Mouse (Mus musculus): ENCODE results near the gene Rinl. TPM values are rescaled to one million over a fixed set of nuclear protein-coding genes. Genes with fewer than 3 reads are reported as not detected.

Gene Rinl
- total RNA-seq, 2 experiments from 2014 or later = 2.6 to 4.5 TPM

DNA sequence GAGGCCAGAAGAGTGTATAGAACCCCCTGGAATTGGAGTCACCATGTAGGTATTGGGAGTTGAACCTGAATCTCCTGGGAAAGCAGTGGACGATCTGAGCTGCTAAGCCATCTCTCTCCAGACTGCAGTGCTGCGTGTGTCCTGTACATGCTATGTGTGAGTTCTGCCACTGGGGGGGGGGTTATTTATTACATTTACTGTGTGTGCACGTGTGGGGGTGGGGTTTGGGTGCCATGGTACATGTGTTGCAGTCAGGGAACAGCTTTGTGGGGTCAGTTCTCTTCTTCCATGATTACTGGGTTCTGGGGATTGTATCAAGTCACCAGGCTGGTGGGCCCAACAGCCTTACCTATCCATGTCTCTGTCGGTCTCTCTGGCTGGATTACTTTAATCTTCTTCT is 18.1 kb downstream of the Rinl start:
- Histone ChIP-seq H3K4me3 (no peak overlapping the region), H3K27ac (0 out of 2 replicates have a peak overlapping the region, but pooled peaks have one; percentile 28)
- peak; percentile 30 for TF ChIP-seq CTCF (conservative IDR thresholded peaks at IDR 0.05)
- no peak for DNase-seq (ENCODE audit: low spot score in 2 of 2)

DNA sequence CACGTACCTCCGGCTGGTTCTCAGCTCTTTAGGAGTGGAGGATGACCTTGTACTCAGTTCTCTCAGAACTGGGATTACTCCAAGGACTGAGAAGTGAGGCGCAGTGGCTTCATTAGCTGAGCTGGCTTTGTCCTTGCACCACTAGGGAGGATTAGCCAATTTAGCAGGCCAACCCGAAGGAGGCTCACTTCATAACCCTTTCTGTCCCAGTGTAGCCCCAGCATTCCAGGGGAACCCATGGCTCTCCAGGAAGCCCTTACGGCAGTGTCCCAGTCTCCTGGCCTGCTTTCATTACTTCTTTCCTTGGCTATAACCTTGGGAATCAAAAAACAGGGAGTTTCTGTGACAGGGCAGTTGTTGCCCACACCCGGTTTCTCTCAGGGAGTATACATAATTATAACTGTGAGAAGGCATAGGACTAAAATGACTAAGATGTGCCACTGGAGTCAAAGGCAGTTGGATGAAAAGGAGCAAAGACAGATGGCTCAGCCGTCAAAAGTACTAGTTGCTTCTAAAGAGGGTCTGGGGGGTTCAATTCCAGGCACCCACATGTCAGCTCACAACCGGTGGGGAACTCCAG is 19.0 kb downstream of the Rinl start:
- peak overlapping the region; percentile 96 for H3K4me3 ChIP-seq
- DNase-seq (ENCODE audit: low spot score in 2 of 2) = no peak
- TF ChIP-seq CTCF (conservative IDR thresholded peaks at IDR 0.05) = no peak
- peak overlapping the region; percentile 99 for H3K27ac ChIP-seq

DNA sequence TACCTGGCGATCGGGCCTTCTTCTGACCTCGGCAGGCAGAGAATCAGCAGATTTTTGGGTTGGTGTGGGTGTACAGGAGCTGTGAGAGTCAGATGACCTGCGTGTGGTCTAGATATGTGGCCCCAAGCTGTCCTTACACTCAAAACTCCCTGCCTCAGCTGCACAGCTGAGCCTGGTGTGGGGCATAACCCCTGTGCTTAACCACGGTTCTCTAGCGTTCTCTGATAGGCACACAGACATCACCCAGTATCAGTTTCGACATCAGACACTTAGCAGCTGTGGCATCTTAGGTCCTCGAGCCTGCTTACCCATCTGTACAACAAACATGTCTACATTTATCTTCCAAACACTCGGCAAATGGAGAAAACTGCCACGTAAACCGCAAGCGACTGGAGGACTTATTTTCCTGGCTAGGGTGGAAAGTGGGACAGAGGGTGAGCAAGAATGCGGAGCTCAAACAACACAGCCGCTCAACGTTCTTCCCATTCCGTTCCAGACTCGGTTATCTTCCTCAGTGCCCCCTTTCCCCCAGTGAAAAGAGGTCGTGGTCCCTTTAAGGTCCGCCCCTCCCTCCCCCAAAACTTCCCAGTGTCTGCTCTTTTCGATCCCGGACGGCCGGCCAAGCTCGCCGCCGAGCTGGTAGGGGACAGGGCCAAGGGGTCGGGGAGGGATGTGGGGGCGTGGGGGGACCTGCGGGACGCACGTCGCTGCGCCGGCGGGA is 19.6 kb downstream of the Rinl start, which contains the start of gene Hnrnpl:
Gene Hnrnpl (plus strand): TSS at position 321 of the 721 bp plus-strand sequence.
- no peak for TF ChIP-seq CTCF (conservative IDR thresholded peaks at IDR 0.05)
- H3K27ac ChIP-seq = peak within 1 kb of the TSS; percentile 99
- DNase-seq (ENCODE audit: low spot score in 2 of 2) = peak in 1 of 2 experiments; percentile 46
- peak within 1 kb of the TSS; percentile 96 for H3K4me3 ChIP-seq

DNA sequence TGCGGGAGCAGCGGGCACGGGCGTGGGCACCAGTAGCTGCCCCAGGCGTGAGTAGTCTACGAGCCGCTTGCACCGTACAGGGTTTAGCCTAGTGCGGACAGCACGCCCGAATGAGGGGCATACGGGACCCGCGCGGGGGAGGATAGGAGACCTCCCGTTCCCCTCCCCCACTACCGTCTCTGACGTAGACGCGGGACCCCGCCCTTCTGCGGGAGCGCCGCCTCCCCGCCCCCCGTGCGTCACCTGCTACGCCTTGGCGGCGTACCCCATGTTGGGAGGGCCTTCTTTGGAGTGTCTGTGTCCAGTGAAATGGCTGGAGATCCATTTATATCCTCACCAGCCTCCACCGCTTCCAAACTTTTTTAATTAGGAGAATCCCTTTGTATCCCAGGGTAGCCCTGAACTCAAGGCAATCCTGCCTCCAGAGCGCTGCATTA is 20.2 kb downstream of the Rinl start:
- peak overlapping the region; percentile 99 for H3K27ac ChIP-seq
- TF ChIP-seq CTCF (conservative IDR thresholded peaks at IDR 0.05) = no peak; the same call in 1 of the 2 replicates
- peak overlapping the region; percentile 96 for H3K4me3 ChIP-seq
- peak; percentile 94 to 96 for DNase-seq (ENCODE audit: low spot score in 2 of 2)

DNA sequence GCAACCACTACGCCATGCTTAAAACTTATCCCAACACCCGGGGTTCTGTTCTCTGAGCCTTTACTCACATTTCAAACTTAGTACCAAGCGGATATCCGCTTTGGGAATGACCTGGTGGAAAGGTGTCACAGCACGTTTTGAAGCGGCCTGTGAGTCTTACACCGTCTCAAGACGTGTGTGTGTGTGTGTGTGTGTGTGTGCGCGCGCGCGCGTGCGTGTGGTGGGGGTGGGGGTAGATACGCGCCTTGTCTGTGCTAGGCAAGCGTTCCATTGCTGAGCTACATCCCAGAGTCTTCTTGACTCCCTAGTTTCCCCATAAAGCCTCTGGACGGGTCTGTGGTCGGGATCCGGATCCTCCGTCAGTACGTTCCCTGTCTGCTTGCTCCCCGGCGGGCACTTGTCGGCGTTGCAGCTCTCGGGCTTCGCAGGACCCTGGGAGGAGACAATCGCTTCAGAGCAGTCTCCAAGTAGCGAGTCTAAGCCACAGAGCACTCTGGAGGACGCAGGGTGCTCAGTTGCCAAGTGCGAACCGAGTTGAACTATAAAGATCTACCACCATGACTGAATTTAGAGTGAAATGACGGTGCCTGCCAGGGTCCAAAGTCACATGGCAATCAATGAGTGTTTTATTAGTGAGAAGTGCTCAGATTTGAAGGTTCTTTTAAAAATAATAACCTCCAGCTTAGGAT is 20.8 kb downstream of the Rinl start:
- peak; percentile 41; the same call in 1 of the 2 replicates for TF ChIP-seq CTCF (conservative IDR thresholded peaks at IDR 0.05)
- H3K27ac ChIP-seq = peak overlapping the region; percentile 99
- no peak for DNase-seq (ENCODE audit: low spot score in 2 of 2)
- peak overlapping the region; percentile 96 for H3K4me3 ChIP-seq

DNA sequence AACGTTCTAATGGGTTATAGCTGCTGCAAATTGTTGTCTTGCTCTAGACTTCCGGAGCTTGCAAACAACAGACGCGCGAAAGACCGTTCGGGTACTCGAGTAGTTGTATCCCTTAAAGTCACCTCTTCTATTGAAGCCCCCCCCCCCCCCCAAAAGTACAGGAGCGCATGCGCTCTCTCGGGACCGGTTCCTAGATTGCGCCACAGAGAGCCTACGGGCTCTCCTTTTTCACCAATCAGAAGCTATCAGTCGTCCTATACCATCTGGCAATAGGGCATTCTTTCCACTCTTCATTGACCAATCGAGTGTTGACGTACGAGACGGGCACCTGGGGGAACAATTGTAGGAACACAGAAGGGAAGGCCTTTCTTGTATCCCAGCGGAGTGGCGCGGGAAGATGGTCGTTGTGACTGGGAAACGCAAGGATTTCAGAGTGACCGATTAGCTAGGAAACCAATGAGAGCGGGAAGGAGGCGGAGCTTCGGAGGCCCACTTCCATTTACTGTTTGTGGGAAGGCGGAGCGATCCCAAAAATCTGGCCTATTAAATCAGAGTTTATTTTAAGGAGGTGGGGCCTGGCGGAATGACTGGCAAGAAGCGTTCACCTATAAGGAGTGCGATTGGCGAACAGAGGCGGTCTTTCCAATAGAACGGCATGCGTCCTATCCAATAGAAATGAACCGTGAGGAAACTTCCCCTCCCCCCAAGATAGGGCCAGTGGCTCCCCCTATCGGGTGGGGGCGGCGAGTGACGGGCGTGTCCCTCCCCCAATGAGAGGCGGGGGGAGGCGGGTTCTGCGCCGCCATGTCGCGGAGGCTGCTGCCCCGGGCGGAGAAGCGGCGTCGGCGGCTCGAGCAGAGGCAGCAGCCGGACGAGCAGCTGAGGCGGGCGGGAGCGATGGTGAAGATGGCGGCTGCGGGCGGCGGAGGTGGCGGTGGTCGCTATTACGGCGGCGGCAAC is 21.6 kb downstream of the Rinl start:
- Histone ChIP-seq H3K4me3 (peak overlapping the region; percentile 96), H3K27ac (peak overlapping the region; percentile 100)
- peak; percentile 81 for TF ChIP-seq CTCF (conservative IDR thresholded peaks at IDR 0.05)
- peak; percentile 99 for DNase-seq (ENCODE audit: low spot score in 2 of 2)

DNA sequence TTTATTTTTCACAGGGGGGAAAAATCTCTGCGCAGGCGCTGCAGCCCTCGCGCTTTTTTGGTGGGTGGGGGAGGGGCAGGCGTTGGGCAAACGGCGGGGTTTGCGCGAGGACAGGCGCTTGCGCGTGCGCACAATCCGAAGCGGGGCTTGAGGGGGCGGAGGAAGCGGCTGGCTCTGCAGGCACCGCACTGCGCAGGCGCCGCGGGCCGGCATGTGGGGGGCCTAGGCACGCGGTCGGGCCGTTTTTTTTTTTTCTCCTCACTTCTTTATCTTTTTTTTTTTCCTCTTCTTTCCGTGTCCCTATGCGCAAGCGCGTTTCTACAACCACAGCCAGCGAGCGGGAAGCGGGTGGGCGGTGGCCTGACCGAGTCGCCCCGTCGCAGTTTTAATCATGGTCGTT is 22.5 kb downstream of the Rinl start:
- H3K4me3 ChIP-seq = peak overlapping the region; percentile 73
- peak overlapping the region; percentile 100 for H3K27ac ChIP-seq
- no peak for TF ChIP-seq CTCF (conservative IDR thresholded peaks at IDR 0.05)
- peak; percentile 92 to 95 for DNase-seq (ENCODE audit: low spot score in 2 of 2)

DNA sequence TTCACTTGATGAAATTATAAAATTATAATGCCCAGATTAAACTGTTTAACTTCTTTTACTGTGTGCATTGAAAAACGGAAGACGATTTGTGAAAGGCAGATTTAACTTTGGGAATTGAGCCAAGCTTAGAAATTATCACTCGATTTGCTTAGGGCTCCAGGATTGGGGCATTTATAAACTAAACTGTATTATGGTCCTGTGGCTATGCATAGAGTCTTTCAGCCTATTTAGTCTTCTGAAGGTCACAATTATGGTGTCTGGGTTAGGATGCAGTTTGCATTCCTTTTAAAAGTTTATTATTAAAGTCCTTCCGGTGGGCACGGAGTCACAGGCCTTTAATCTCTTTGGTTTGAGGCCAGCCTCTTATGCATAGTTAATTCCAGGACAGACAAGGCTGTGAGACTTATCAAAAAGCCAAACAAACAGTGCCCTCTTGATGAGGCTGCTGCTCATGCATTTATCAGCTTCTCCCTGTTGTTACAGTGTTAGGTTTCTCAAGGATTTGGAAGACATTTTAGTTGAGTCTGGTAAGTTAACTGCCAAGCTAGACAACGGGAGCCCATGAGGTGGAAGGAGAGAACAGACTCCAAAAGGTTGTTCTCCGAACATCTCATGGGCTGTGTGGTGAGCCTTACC is 23.0 kb downstream of the Rinl start:
- Histone ChIP-seq H3K4me3 (peak overlapping the region; percentile 73), H3K27ac (peak overlapping the region; percentile 100)
- DNase-seq (ENCODE audit: low spot score in 2 of 2) = no peak
- no peak for TF ChIP-seq CTCF (conservative IDR thresholded peaks at IDR 0.05)

DNA sequence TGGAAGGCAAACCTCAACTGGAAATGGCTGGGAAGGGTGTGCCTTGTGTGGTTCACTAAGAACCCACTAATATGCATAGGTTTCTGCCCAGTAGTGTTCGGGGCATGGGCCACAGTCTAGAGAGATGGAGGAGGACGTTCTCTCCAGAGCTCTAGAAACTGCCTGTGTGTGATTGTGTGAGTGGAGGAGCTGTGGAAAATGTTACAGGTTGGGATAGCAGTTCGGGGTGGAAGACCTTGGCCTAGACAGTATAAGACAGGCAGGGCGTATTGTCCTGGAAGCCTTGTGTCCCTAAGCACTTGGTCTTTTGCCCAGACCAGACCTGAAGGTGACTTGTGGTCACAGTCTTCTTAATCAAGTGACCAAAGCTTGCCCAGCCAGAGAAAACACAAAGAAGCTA is 23.7 kb downstream of the Rinl start:
- no peak for TF ChIP-seq CTCF (conservative IDR thresholded peaks at IDR 0.05)
- DNase-seq (ENCODE audit: low spot score in 2 of 2) = no peak
- H3K27ac ChIP-seq = peak overlapping the region; percentile 100; the same call in 1 of the 2 replicates
- peak overlapping the region; percentile 73 for H3K4me3 ChIP-seq

DNA sequence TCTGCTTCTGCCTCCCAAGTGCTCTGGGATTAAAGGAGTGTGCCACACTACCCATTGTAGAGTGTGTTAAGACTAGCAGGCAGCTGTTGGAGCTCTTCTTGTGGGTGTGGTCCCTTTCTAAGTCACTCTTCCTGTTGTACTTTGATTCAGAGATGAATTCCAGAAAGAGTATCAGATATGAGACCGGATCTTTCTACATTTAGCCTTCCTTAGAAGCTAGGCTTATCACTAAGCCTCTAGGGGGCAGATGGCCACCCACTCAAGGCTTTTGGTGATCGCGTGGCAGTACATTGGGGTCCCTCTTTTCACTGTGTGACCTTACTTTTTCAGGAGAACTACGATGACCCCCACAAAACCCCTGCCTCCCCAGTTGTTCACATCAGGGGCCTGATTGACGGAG is 24.2 kb downstream of the Rinl start:
- Histone ChIP-seq H3K27ac (peak overlapping the region; percentile 34; the same call in 1 of the 2 replicates), H3K4me3 (peak overlapping the region; percentile 73)
- TF ChIP-seq CTCF (conservative IDR thresholded peaks at IDR 0.05) = peak; percentile 64
- no peak for DNase-seq (ENCODE audit: low spot score in 2 of 2)

DNA sequence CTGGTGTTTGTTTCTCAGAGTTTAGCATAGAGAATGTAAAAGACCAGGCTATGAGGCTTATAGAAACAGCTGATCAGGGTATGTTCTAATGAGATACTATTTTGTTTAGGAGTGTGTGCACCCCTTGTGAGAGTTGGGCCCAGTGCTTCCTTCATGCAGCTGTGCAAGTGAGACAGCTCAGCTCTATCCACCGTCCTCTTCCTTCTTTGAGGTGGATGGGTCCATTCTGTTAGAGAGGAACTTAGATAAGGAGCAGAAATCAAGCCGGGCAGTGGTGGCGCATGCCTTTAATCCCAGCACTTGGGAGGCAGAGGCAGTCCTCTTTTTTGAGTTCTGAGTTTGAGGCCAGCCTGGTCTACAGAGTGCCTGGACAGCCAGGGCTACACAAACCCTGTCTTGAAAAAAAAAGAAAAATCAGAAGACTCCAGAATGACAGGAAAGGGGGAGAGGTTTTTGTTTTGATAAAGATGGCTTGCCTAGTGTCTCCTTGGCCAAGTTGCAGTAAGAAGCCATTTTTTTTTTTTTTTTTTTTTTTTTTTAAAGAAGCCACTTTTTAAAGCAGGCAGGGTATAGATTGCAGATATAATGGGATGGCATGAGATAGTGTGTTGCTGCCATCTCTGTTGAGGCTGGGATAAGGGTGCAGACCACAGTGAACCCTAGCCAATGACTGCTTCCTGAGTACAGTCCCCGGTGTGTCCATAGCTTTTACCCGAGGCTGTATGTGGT is 25.7 kb downstream of the Rinl start:
- Histone ChIP-seq H3K4me3 (no peak overlapping the region), H3K27ac (peak overlapping the region; percentile 58; the same call in 1 of the 2 replicates)
- DNase-seq (ENCODE audit: low spot score in 2 of 2) = no peak
- TF ChIP-seq CTCF (conservative IDR thresholded peaks at IDR 0.05) = no peak

Data from layer of hippocampus, adult 2 months (tissue).